Mouse (Mus musculus): ENCODE measurements around the gene A030003K21Rik. TPM values are rescaled to one million over a fixed set of nuclear protein-coding genes. Genes with fewer than 3 reads are reported as not detected.
"Not testable (repeated sequence)": the region's sequence is repeated elsewhere in the genome, so short reads cannot be mapped to it uniquely, and the experiment has no call there.

Gene A030003K21Rik
- polyA plus RNA-seq (2016; fragmentation: Nextera tagmentation; extraction: Ambion mirVana), result not detected in 2 replicates

GRCm38 (mm10) chr1:82943295-82943694, at the start of gene A030003K21Rik:
Gene A030003K21Rik, minus strand, starts transcription at chr1:82943388.
- not testable (repeated sequence) for H3K27ac ChIP-seq; H3K27me3 ChIP-seq (replicated peaks); H3K4me1 ChIP-seq; H3K4me2 ChIP-seq (replicated peaks); H3K9ac ChIP-seq; H3K4me3 ChIP-seq; ATAC-seq (ENCODE audit: low FRiP score, low read depth); H3K9me3 ChIP-seq; H3K36me3 ChIP-seq
- no CpG with 5 or more reads among the region's 6 CpGs for WGBS

- no peaks in the 10 kb centered on the region for H3K9me3 ChIP-seq
- no peak overlapping the region for H3K4me3 ChIP-seq
- H3K27me3 ChIP-seq (replicated peaks), result no peaks in the 10 kb centered on the region
- H3K9ac ChIP-seq, result no peak overlapping the region
- H3K4me2 ChIP-seq (replicated peaks), result no peak overlapping the region
- ATAC-seq (ENCODE audit: low FRiP score, low read depth), result no peak
- H3K27ac ChIP-seq, result no peak overlapping the region
- WGBS, result 88% methylated on average over 6 of the region's 6 CpGs
- H3K4me1 ChIP-seq, result no peaks in the 10 kb centered on the region
- H3K36me3 ChIP-seq, result no peaks in the 10 kb centered on the region
Measured at GRCm38 (mm10) chr1:82992093-82992492, 48.9 kb upstream of the A030003K21Rik start.

- H3K9me3 ChIP-seq, result no peaks in the 10 kb centered on the region
- no peak overlapping the region for H3K27ac ChIP-seq
- no peaks in the 10 kb centered on the region for H3K4me1 ChIP-seq
- no peak overlapping the region for H3K9ac ChIP-seq
- no peaks in the 10 kb centered on the region for H3K36me3 ChIP-seq
- H3K4me2 ChIP-seq (replicated peaks), result no peak overlapping the region
- no peak overlapping the region for H3K4me3 ChIP-seq
- 79% methylated on average over 3 of the region's 3 CpGs for WGBS
- H3K27me3 ChIP-seq (replicated peaks), result no peaks in the 10 kb centered on the region
- no peak for ATAC-seq (ENCODE audit: low FRiP score, low read depth)
Measured at GRCm38 (mm10) chr1:82991596-82991995, 48.4 kb upstream of the A030003K21Rik start.

GRCm38 (mm10) chr1:82991062-82991461, 47.9 kb upstream of the A030003K21Rik start:
- no peaks in the 10 kb centered on the region for H3K9me3 ChIP-seq
- H3K27me3 ChIP-seq (replicated peaks), result no peaks in the 10 kb centered on the region
- no peak for ATAC-seq (ENCODE audit: low FRiP score, low read depth)
- no peak overlapping the region for H3K27ac ChIP-seq
- 70% methylated on average over 4 of the region's 4 CpGs for WGBS
- no peak overlapping the region for H3K9ac ChIP-seq
- no peak overlapping the region for H3K4me2 ChIP-seq (replicated peaks)
- no peaks in the 10 kb centered on the region for H3K36me3 ChIP-seq
- H3K4me1 ChIP-seq, result no peaks in the 10 kb centered on the region
- no peak overlapping the region for H3K4me3 ChIP-seq

- H3K4me2 ChIP-seq (replicated peaks), result no peak overlapping the region
- WGBS, result 38% methylated on average over 4 of the region's 4 CpGs
- 0 out of 2 replicates have a peak, but pooled peaks cover 7% of the 10 kb centered on the region for H3K9me3 ChIP-seq
- H3K36me3 ChIP-seq, result no peaks in the 10 kb centered on the region
- H3K4me3 ChIP-seq, result no peak overlapping the region
- ATAC-seq (ENCODE audit: low FRiP score, low read depth), result peak; percentile 33; the same call in 1 of the 2 replicates
- no peaks in the 10 kb centered on the region for H3K4me1 ChIP-seq
- H3K9ac ChIP-seq, result no peak overlapping the region
- H3K27ac ChIP-seq, result no peak overlapping the region
- no peaks in the 10 kb centered on the region for H3K27me3 ChIP-seq (replicated peaks)
Measured at GRCm38 (mm10) chr1:82987530-82988198, 44.5 kb upstream of the A030003K21Rik start.

- no peak overlapping the region for H3K27ac ChIP-seq
- H3K9me3 ChIP-seq, result 0 out of 2 replicates have a peak, but pooled peaks cover 7% of the 10 kb centered on the region
- no peak overlapping the region for H3K9ac ChIP-seq
- H3K36me3 ChIP-seq, result no peaks in the 10 kb centered on the region
- H3K4me1 ChIP-seq, result no peaks in the 10 kb centered on the region
- WGBS, result 94% methylated on average over 6 of the region's 6 CpGs
- no peak for ATAC-seq (ENCODE audit: low FRiP score, low read depth)
- no peaks in the 10 kb centered on the region for H3K27me3 ChIP-seq (replicated peaks)
- H3K4me2 ChIP-seq (replicated peaks), result no peak overlapping the region
- no peak overlapping the region for H3K4me3 ChIP-seq
Measured at GRCm38 (mm10) chr1:82986738-82987137, 43.5 kb upstream of the A030003K21Rik start.

- Histone ChIP-seq H3K4me2 (replicated peaks) (no peak overlapping the region), H3K4me1 (no peaks in the 10 kb centered on the region), H3K9me3 (no peaks in the 10 kb centered on the region), H3K4me3 (no peak overlapping the region), H3K9ac (no peak overlapping the region), H3K27ac (no peak overlapping the region), H3K27me3 (replicated peaks) (no peaks in the 10 kb centered on the region), H3K36me3 (no peaks in the 10 kb centered on the region)
- no peak for ATAC-seq (ENCODE audit: low FRiP score, low read depth)
Measured at GRCm38 (mm10) chr1:82977840-82978239, 34.7 kb upstream of the A030003K21Rik start.

- no peak for ATAC-seq (ENCODE audit: low FRiP score, low read depth)
- no peaks in the 10 kb centered on the region for H3K9me3 ChIP-seq
- no peak overlapping the region for H3K4me3 ChIP-seq
- no peaks in the 10 kb centered on the region for H3K36me3 ChIP-seq
- no peak overlapping the region for H3K4me2 ChIP-seq (replicated peaks)
- 85% methylated on average over 5 of the region's 5 CpGs for WGBS
- H3K27ac ChIP-seq, result no peak overlapping the region
- no peaks in the 10 kb centered on the region for H3K27me3 ChIP-seq (replicated peaks)
- H3K9ac ChIP-seq, result no peak overlapping the region
- H3K4me1 ChIP-seq, result no peaks in the 10 kb centered on the region
Measured at GRCm38 (mm10) chr1:82975750-82976149, 32.6 kb upstream of the A030003K21Rik start.

- H3K4me1 ChIP-seq, result no peaks in the 10 kb centered on the region
- H3K4me2 ChIP-seq (replicated peaks), result no peak overlapping the region
- no peak overlapping the region for H3K27ac ChIP-seq
- no peaks in the 10 kb centered on the region for H3K9me3 ChIP-seq
- 90% methylated on average over 9 of the region's 9 CpGs for WGBS
- no peak overlapping the region for H3K4me3 ChIP-seq
- no peaks in the 10 kb centered on the region for H3K36me3 ChIP-seq
- no peak for ATAC-seq (ENCODE audit: low FRiP score, low read depth)
- no peaks in the 10 kb centered on the region for H3K27me3 ChIP-seq (replicated peaks)
- no peak overlapping the region for H3K9ac ChIP-seq
Measured at GRCm38 (mm10) chr1:82974342-82974741, 31.2 kb upstream of the A030003K21Rik start.

GRCm38 (mm10) chr1:82973901-82974300, 30.7 kb upstream of the A030003K21Rik start:
- no peaks in the 10 kb centered on the region for H3K4me1 ChIP-seq
- no peaks in the 10 kb centered on the region for H3K9me3 ChIP-seq
- 78% methylated on average over 6 of the region's 6 CpGs for WGBS
- H3K27ac ChIP-seq, result no peak overlapping the region
- ATAC-seq (ENCODE audit: low FRiP score, low read depth), result no peak
- no peaks in the 10 kb centered on the region for H3K36me3 ChIP-seq
- no peak overlapping the region for H3K9ac ChIP-seq
- H3K4me3 ChIP-seq, result no peak overlapping the region
- no peaks in the 10 kb centered on the region for H3K27me3 ChIP-seq (replicated peaks)
- no peak overlapping the region for H3K4me2 ChIP-seq (replicated peaks)

- Histone ChIP-seq H3K4me1 (no peaks in the 10 kb centered on the region), H3K36me3 (no peaks in the 10 kb centered on the region), H3K27ac (no peak overlapping the region), H3K9me3 (no peaks in the 10 kb centered on the region), H3K4me3 (no peak overlapping the region), H3K4me2 (replicated peaks) (no peak overlapping the region), H3K9ac (no peak overlapping the region), H3K27me3 (replicated peaks) (no peaks in the 10 kb centered on the region)
- 88% methylated on average over 1 of the region's 1 CpGs for WGBS
- no peak for ATAC-seq (ENCODE audit: low FRiP score, low read depth)
Measured at GRCm38 (mm10) chr1:82973244-82973643, 30.1 kb upstream of the A030003K21Rik start.

GRCm38 (mm10) chr1:82972046-82972445, 28.9 kb upstream of the A030003K21Rik start:
- Histone ChIP-seq H3K36me3 (no peaks in the 10 kb centered on the region), H3K9ac (no peak overlapping the region), H3K27ac (no peak overlapping the region), H3K4me2 (replicated peaks) (no peak overlapping the region), H3K9me3 (no peaks in the 10 kb centered on the region), H3K27me3 (replicated peaks) (no peaks in the 10 kb centered on the region), H3K4me1 (no peaks in the 10 kb centered on the region), H3K4me3 (no peak overlapping the region)
- no peak for ATAC-seq (ENCODE audit: low FRiP score, low read depth)
- WGBS, result 75% methylated on average over 4 of the region's 4 CpGs

- Histone ChIP-seq H3K27ac (no peak overlapping the region), H3K4me2 (replicated peaks) (no peak overlapping the region), H3K9ac (no peak overlapping the region), H3K9me3 (no peaks in the 10 kb centered on the region), H3K36me3 (no peaks in the 10 kb centered on the region), H3K4me1 (no peaks in the 10 kb centered on the region), H3K4me3 (no peak overlapping the region), H3K27me3 (replicated peaks) (no peaks in the 10 kb centered on the region)
- 60% methylated on average over 3 of the region's 3 CpGs for WGBS
- ATAC-seq (ENCODE audit: low FRiP score, low read depth), result peak; percentile 63; the same call in 1 of the 2 replicates
Measured at GRCm38 (mm10) chr1:82966413-82966812, 23.2 kb upstream of the A030003K21Rik start.
